Mouse (Mus musculus) ES-Bruce4 (cell line): ENCODE measurements around the gene Ift172. TPM values are rescaled to one million over a fixed set of nuclear protein-coding genes. Genes with fewer than 3 reads are reported as not detected.

Source experiments
- H3K27ac ChIP-seq: 2 replicates; pipeline ENCODE4 v1.5.1; 2012; ENCODE audit warnings: low read length, inconsistent platforms; ENCODE audit not compliant: insufficient read depth
- H3K27me3 ChIP-seq: 2 replicates; pipeline ENCODE4 v1.6.1; 2012; ENCODE audit warnings: mild to moderate bottlenecking, low read length, inconsistent platforms; ENCODE audit not compliant: control insufficient read depth, poor library complexity, insufficient read depth, severe bottlenecking
- H3K36me3 ChIP-seq: 2 replicates; pipeline ENCODE4 v1.6.1; 2012; ENCODE audit warnings: inconsistent platforms, mild to moderate bottlenecking, low read length, moderate library complexity; ENCODE audit not compliant: control insufficient read depth, poor library complexity, insufficient read depth, severe bottlenecking
- H3K4me1 ChIP-seq: one replicate; pipeline ENCODE4 v1.8.1; 2011; ENCODE audit warnings: low read length; ENCODE audit not compliant: control insufficient read depth, insufficient read depth
- H3K4me3 ChIP-seq: 2 replicates; pipeline ENCODE4 v1.5.1; 2011; ENCODE audit warnings: low read depth, mild to moderate bottlenecking, low read length
- H3K9ac ChIP-seq: 2 replicates; pipeline ENCODE4 v1.6.1; 2012; ENCODE audit warnings: low read depth, mild to moderate bottlenecking, inconsistent platforms; ENCODE audit not compliant: poor library complexity, severe bottlenecking
- H3K9me3 ChIP-seq: replicated peaks from 2 replicates; pipeline ENCODE4 v1.6.1; 2012; ENCODE audit warnings: mild to moderate bottlenecking, low read length, inconsistent platforms; ENCODE audit not compliant: control insufficient read depth, poor library complexity, insufficient read depth, severe bottlenecking
- CTCF ChIP-seq: IDR thresholded peaks from one replicate; pipeline ENCODE4 v1.8.1; 2011; ENCODE audit warnings: low read depth, low read length
- EP300 ChIP-seq: IDR thresholded peaks from 2 replicates; pipeline ENCODE4 v1.6.1; 2011; ENCODE audit warnings: low read depth, low read length; ENCODE audit not compliant: insufficient read depth
- POLR2A ChIP-seq: IDR thresholded peaks from one replicate; pipeline ENCODE4 v1.8.1; 2011; ENCODE audit warnings: low read length; ENCODE audit not compliant: insufficient read depth
- polyA plus RNA-seq: library from polyadenylated mRNA; stranded (reverse); fragments of >200 nt; gene quantifications from 2 replicates; pipeline ENCODE4 v1.2.4, GENCODE M21; 2011; ENCODE audit warnings: low read depth; ENCODE audit not compliant: missing spikeins, insufficient read depth, insufficient read length

The Ift172 gene
- polyA plus RNA-seq, 1 experiment: 27.2 TPM

DNA sequence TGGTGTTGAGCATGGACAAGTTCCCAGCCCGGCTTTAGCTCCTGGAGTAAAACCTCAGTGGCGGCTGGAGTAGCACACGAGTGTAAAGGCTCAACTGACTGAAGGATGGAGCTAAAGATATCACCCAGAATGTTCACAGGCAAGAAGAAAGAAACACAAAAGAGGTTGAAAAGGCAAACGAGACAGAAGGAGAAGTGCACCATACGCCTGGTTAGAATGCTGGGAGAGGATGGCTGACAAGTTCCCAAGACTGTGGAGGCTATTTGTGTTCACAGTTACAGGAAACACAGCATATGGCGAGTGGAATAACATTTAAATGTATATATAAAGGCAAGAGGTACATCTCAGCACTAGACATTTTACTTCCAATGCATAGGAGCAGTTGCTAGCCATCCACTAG is 17.9 kb downstream of the Ift172 start:
- H3K4me3 ChIP-seq: no peak overlapping the region
- no peaks in the 10 kb centered on the region for H3K36me3 ChIP-seq
- H3K27me3 ChIP-seq: no peaks in the 10 kb centered on the region
- no peak overlapping the region for H3K27ac ChIP-seq
- H3K4me1 ChIP-seq: no peaks in the 10 kb centered on the region
- TF ChIP-seq CTCF (no peak), EP300 (no peak), POLR2A (no peak)
- H3K9ac ChIP-seq: no peak overlapping the region
- H3K9me3 ChIP-seq: no peaks in the 10 kb centered on the region

DNA sequence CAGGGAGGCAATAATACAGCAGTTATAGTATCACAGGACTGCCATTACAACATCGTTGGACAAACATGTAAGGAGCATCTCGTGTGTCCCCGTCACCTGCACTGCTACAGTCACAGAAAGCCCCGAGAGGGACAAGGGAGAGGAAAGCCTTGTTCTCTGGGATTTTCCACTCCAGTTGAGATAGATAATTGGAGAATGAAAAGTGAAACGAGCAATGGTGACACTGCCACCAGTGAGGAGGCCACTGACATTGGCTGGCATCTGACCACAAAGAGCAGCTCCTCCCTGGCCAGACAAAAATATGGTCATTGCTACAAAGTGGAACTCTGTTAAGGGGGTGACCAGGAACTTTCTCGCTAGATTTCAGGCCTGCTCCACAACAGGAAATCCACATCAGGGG is 23.2 kb downstream of the Ift172 start:
- Histone ChIP-seq H3K9me3 (no peaks in the 10 kb centered on the region), H3K9ac (no peak overlapping the region), H3K27ac (no peak overlapping the region), H3K36me3 (no peaks in the 10 kb centered on the region), H3K4me1 (no peaks in the 10 kb centered on the region), H3K27me3 (no peaks in the 10 kb centered on the region), H3K4me3 (no peak overlapping the region)
- TF ChIP-seq EP300 (no peak), CTCF (no peak), POLR2A (no peak)

- Histone ChIP-seq H3K9ac (no peak overlapping the region), H3K27me3 (no peaks in the 10 kb centered on the region), H3K36me3 (no peaks in the 10 kb centered on the region), H3K27ac (no peak overlapping the region), H3K4me1 (no peaks in the 10 kb centered on the region), H3K4me3 (no peak overlapping the region), H3K9me3 (no peaks in the 10 kb centered on the region)
- no peak for TF ChIP-seq POLR2A
- TF ChIP-seq CTCF: no peak
- no peak for TF ChIP-seq EP300
These were observed 24.8 kb downstream of the Ift172 start for GRCm38 (mm10) chr5:31266101-31266500.

- no peak overlapping the region for H3K9ac ChIP-seq
- no peaks in the 10 kb centered on the region for H3K9me3 ChIP-seq
- H3K27me3 ChIP-seq: no peaks in the 10 kb centered on the region
- H3K36me3 ChIP-seq: peaks cover 4% of the 10 kb centered on the region; the same call in 1 of the 2 replicates
- H3K4me1 ChIP-seq: peaks cover 2% of the 10 kb centered on the region
- TF ChIP-seq POLR2A: no peak
- TF ChIP-seq EP300: no peak
- TF ChIP-seq CTCF: no peak
- H3K27ac ChIP-seq: no peak overlapping the region
- H3K4me3 ChIP-seq: no peak overlapping the region
These were observed 33.3 kb downstream of the Ift172 start for GRCm38 (mm10) chr5:31257616-31258015.

GRCm38 (mm10) chr5:31255971-31256370 is 34.9 kb downstream of the Ift172 start:
- no peak for TF ChIP-seq EP300
- no peak for TF ChIP-seq CTCF
- TF ChIP-seq POLR2A: no peak
- Histone ChIP-seq H3K27me3 (no peaks in the 10 kb centered on the region), H3K27ac (no peak overlapping the region), H3K36me3 (peaks cover 4% of the 10 kb centered on the region; the same call in 1 of the 2 replicates), H3K9me3 (no peaks in the 10 kb centered on the region), H3K4me1 (peaks cover 2% of the 10 kb centered on the region), H3K4me3 (no peak overlapping the region), H3K9ac (no peak overlapping the region)

- no peaks in the 10 kb centered on the region for H3K27me3 ChIP-seq
- H3K4me3 ChIP-seq: no peak overlapping the region
- H3K9ac ChIP-seq: no peak overlapping the region
- TF ChIP-seq EP300 (no peak), POLR2A (no peak), CTCF (no peak)
- peaks cover 4% of the 10 kb centered on the region; the same call in 1 of the 2 replicates for H3K36me3 ChIP-seq
- H3K9me3 ChIP-seq: no peaks in the 10 kb centered on the region
- peaks cover 2% of the 10 kb centered on the region for H3K4me1 ChIP-seq
- H3K27ac ChIP-seq: no peak overlapping the region
These were observed 35.5 kb downstream of the Ift172 start for GRCm38 (mm10) chr5:31255381-31255780.
